Mouse (Mus musculus) heart, embryonic 14.5 days (tissue): ENCODE results near the gene 2900026A02Rik. TPM values are rescaled to one million over a fixed set of nuclear protein-coding genes. Genes with fewer than 3 reads are reported as not detected.

ENCODE experiments used
- ATAC-seq: fragments of 200-750 bp; cut with Nextera tagmentation; 2 replicates; pipeline ENCODE4 v1.8.0; 2017; ENCODE audit warnings: low read depth, moderate TSS enrichment; ENCODE audit not compliant: insufficient number of reproducible peaks, insufficient read depth, low FRiP score
- H3K27ac ChIP-seq, 2 experiments: fragments of 200-500 bp in 1 of 2; fragments of 300-500 bp in 1 of 2; sonication (generic) in 1 of 2; replicated peaks in 1 of 2; 2 replicates each; pipeline ENCODE4 v1.5.1; 2012 to 2014; ENCODE audit warnings: low read depth in 2 of 2, low read length in 2 of 2, control low read depth in 1 of 2, mild to moderate bottlenecking in 1 of 2, mixed read lengths in 1 of 2; ENCODE audit not compliant: control insufficient read depth in 1 of 2, insufficient read depth in 1 of 2
- H3K27me3 ChIP-seq: fragments of 300-500 bp; sonication (generic); 2 replicates; pipeline ENCODE4 v1.6.1; 2014; ENCODE audit warnings: mild to moderate bottlenecking, low read length, control low read depth; ENCODE audit not compliant: control insufficient read depth, insufficient read depth
- H3K36me3 ChIP-seq: fragments of 300-500 bp; sonication (generic); 2 replicates; pipeline ENCODE4 v1.6.1; 2014; ENCODE audit warnings: mild to moderate bottlenecking, control low read depth, low read length, mixed read lengths; ENCODE audit not compliant: control insufficient read depth, insufficient read depth
- H3K4me1 ChIP-seq, 2 experiments: fragments of 200-500 bp in 1 of 2; fragments of 300-500 bp in 1 of 2; sonication (generic) in 1 of 2; 2 replicates each; pipeline ENCODE4 v1.6.1; 2012 to 2014; ENCODE audit warnings: low read length in 2 of 2, control low read depth in 1 of 2, mixed read lengths in 1 of 2; ENCODE audit not compliant: control insufficient read depth in 2 of 2, insufficient read depth in 2 of 2
- H3K4me2 ChIP-seq: fragments of 300-500 bp; sonication (generic); 2 replicates; pipeline ENCODE4 v1.6.1; 2014; ENCODE audit warnings: mild to moderate bottlenecking, low read length
- H3K4me3 ChIP-seq, 2 experiments: fragments of 200-500 bp in 1 of 2; fragments of 300-500 bp in 1 of 2; sonication (generic) in 1 of 2; 2 replicates each; pipeline ENCODE4 v1.5.1; 2012 to 2014; ENCODE audit warnings: low read length in 2 of 2, mild to moderate bottlenecking in 2 of 2, control low read depth in 1 of 2, low read depth in 1 of 2, moderate library complexity in 1 of 2; ENCODE audit not compliant: control insufficient read depth in 1 of 2, insufficient read depth in 1 of 2
- H3K9ac ChIP-seq: fragments of 300-500 bp; sonication (generic); 2 replicates; pipeline ENCODE4 v1.6.1; 2014; ENCODE audit warnings: mild to moderate bottlenecking, low read length
- H3K9me3 ChIP-seq: fragments of 300-500 bp; sonication (generic); 2 replicates; pipeline ENCODE4 v1.6.1; 2016; ENCODE audit warnings: low read length, control low read depth; ENCODE audit not compliant: control insufficient read depth
- WGBS: fragments of 180-500 bp; shearing (Covaris S2); extraction: QIAGEN DNeasy Blood & Tissue Kit; methylation state at CpG from one replicate; pipeline ENCODE4 v1.1.7; 2014; 5-methylcytosine and 5-hydroxymethylcytosine counted together
- polyA plus RNA-seq: library from polyadenylated mRNA; unstranded; fragments of >200 nt; fragmentation: Nextera tagmentation; extraction: Ambion mirVana; gene quantifications from 2 replicates; pipeline ENCODE4 v1.2.1, GENCODE M21; 2014

2900026A02Rik gene
- polyA plus RNA-seq, 1 experiment from 2014 or later, result 10.3 TPM

- Histone ChIP-seq H3K27ac (no peak overlapping the region), H3K9ac (no peak overlapping the region), H3K4me1 (no peaks in the 10 kb centered on the region), H3K27me3 (no peaks in the 10 kb centered on the region), H3K4me3 (no peak overlapping the region), H3K9me3 (no peaks in the 10 kb centered on the region), H3K36me3 (no peaks in the 10 kb centered on the region), H3K4me2 (no peak overlapping the region)
- no peak for ATAC-seq
- WGBS, result 52% methylated on average over 14 of the region's 14 CpGs
These were observed 30.5 kb downstream of the 2900026A02Rik start for GRCm38 (mm10) chr5:113190558-113190957.

- H3K4me1 ChIP-seq, result peaks cover 3 to 12% of the 10 kb centered on the region in 2 experiments
- H3K27me3 ChIP-seq, result no peaks in the 10 kb centered on the region
- H3K27ac ChIP-seq, result 0 out of 4 replicates have a peak overlapping the region, but pooled peaks of 1 of the 2 experiments have one; percentile 19
- WGBS, result 39% methylated on average over 6 of the region's 6 CpGs
- no peak overlapping the region for H3K4me3 ChIP-seq
- peaks cover 5% of the 10 kb centered on the region; the same call in 1 of the 2 replicates for H3K36me3 ChIP-seq
- H3K9ac ChIP-seq, result no peak overlapping the region
- H3K9me3 ChIP-seq, result no peaks in the 10 kb centered on the region
- no peak for ATAC-seq
- no peak overlapping the region for H3K4me2 ChIP-seq
These were observed 39.6 kb downstream of the 2900026A02Rik start for GRCm38 (mm10) chr5:113181441-113181840.

- Histone ChIP-seq H3K4me3 (0 out of 4 replicates have a peak overlapping the region, but pooled peaks of 1 of the 2 experiments have one; percentile 25), H3K27ac (peak overlapping the region; percentile 78 to 81), H3K4me2 (peak overlapping the region; percentile 69), H3K36me3 (peaks cover 5% of the 10 kb centered on the region; the same call in 1 of the 2 replicates), H3K27me3 (no peaks in the 10 kb centered on the region), H3K9ac (peak overlapping the region; percentile 62), H3K9me3 (no peaks in the 10 kb centered on the region), H3K4me1 (peaks cover 3 to 12% of the 10 kb centered on the region in 2 experiments)
- WGBS, result 80% methylated on average over 15 of the region's 15 CpGs
- no peak for ATAC-seq
These were observed 40.3 kb downstream of the 2900026A02Rik start for GRCm38 (mm10) chr5:113180755-113181154.

- no peaks in the 10 kb centered on the region for H3K27me3 ChIP-seq
- peak overlapping the region; percentile 69 for H3K4me2 ChIP-seq
- H3K36me3 ChIP-seq, result peaks cover 5% of the 10 kb centered on the region; the same call in 1 of the 2 replicates
- H3K9me3 ChIP-seq, result no peaks in the 10 kb centered on the region
- 4% methylated on average over 30 of the region's 30 CpGs for WGBS
- H3K9ac ChIP-seq, result peak overlapping the region; percentile 62
- peak overlapping the region; percentile 78 to 81 for H3K27ac ChIP-seq
- peak overlapping the region; percentile 25 to 38 for H3K4me3 ChIP-seq
- peak; percentile 65 for ATAC-seq
- peaks cover 3 to 12% of the 10 kb centered on the region in 2 experiments for H3K4me1 ChIP-seq
These were observed 41.0 kb downstream of the 2900026A02Rik start for GRCm38 (mm10) chr5:113179843-113180682.

GRCm38 (mm10) chr5:113179451-113179842, 41.6 kb downstream of the 2900026A02Rik start:
- no peaks in the 10 kb centered on the region for H3K27me3 ChIP-seq
- H3K9ac ChIP-seq, result peak overlapping the region; percentile 62; the same call in 1 of the 2 replicates
- peak overlapping the region in 1 of 2 experiments; percentile 78; a peak in 1 of 4 replicates for H3K27ac ChIP-seq
- H3K4me2 ChIP-seq, result peak overlapping the region; percentile 69
- H3K9me3 ChIP-seq, result no peaks in the 10 kb centered on the region
- 7% methylated on average over 7 of the region's 9 CpGs for WGBS
- no peak for ATAC-seq
- peak overlapping the region; percentile 25 to 38; a peak in 3 of 4 replicates for H3K4me3 ChIP-seq
- H3K36me3 ChIP-seq, result peaks cover 5% of the 10 kb centered on the region; the same call in 1 of the 2 replicates
- H3K4me1 ChIP-seq, result peaks cover 3 to 12% of the 10 kb centered on the region in 2 experiments

GRCm38 (mm10) chr5:113175976-113176375, 45.1 kb downstream of the 2900026A02Rik start:
- ATAC-seq, result no peak
- Histone ChIP-seq H3K4me3 (no peak overlapping the region), H3K36me3 (no peaks in the 10 kb centered on the region), H3K4me1 (peaks cover 3 to 12% of the 10 kb centered on the region in 2 experiments), H3K27ac (no peak overlapping the region), H3K9ac (no peak overlapping the region), H3K4me2 (no peak overlapping the region), H3K27me3 (no peaks in the 10 kb centered on the region), H3K9me3 (no peaks in the 10 kb centered on the region)
- 88% methylated on average over 10 of the region's 10 CpGs for WGBS

GRCm38 (mm10) chr5:113174916-113175692, 45.9 kb downstream of the 2900026A02Rik start:
- WGBS, result 32% methylated on average over 24 of the region's 24 CpGs

More at GRCm38 (mm10) chr5:113174916-113175692, 45.9 kb downstream of the 2900026A02Rik start:
- H3K36me3 ChIP-seq, result no peaks in the 10 kb centered on the region
- H3K27me3 ChIP-seq, result no peaks in the 10 kb centered on the region
- no peak overlapping the region for H3K9ac ChIP-seq
- no peak overlapping the region for H3K4me3 ChIP-seq
- H3K27ac ChIP-seq, result no peak overlapping the region
- 0 out of 2 replicates have a peak, but pooled peaks have one; percentile 36 for ATAC-seq
- H3K4me2 ChIP-seq, result no peak overlapping the region; the same call in 1 of the 2 replicates
- no peaks in the 10 kb centered on the region for H3K9me3 ChIP-seq
- peaks cover 3 to 7% of the 10 kb centered on the region in 2 experiments for H3K4me1 ChIP-seq
